Mouse (Mus musculus): ENCODE results near the gene Scrn3.

The Scrn3 gene

GRCm38 (mm10) chr2:73306006-73306405, 6.4 kb upstream of the Scrn3 start:
- no peak for DNase-seq (ENCODE audit: low read depth in 1 of 2, low spot score in 2 of 2)

GRCm38 (mm10) chr2:73313117-73313501, 708 bp downstream of the Scrn3 start:
- no peak for DNase-seq (ENCODE audit: low read depth in 1 of 2, low spot score in 2 of 2)

GRCm38 (mm10) chr2:73314311-73314710, 1.9 kb downstream of the Scrn3 start:
- DNase-seq (ENCODE audit: low read depth in 1 of 2, low spot score in 2 of 2), result no peak

- DNase-seq (ENCODE audit: low read depth in 1 of 2, low spot score in 2 of 2), result no peak
These were observed 5.0 kb downstream of the Scrn3 start for GRCm38 (mm10) chr2:73317426-73317825.

- no peak for DNase-seq (ENCODE audit: low read depth in 1 of 2, low spot score in 2 of 2)
These were observed 6.8 kb downstream of the Scrn3 start for GRCm38 (mm10) chr2:73319218-73319617.

DNA sequence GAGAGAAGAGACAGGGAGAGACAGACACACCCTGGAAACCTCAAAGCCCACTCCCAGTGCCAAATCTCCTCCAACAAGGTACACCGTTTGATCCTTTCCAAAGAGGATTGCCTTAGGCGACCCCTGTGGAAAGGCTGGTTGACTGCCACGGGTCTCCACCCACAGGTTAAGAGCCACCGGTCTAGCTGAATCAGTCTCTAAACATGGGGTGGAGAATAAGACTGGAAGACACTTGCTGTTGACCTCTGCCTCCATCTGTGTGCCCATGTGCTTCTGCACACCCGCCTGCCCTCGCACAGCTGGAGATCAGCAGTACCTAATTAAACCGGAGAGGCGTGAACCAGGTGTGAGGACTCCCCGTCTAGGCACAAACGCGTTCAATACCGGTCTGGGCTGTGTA, 10.6 kb downstream of the Scrn3 start:
- DNase-seq (ENCODE audit: low read depth in 1 of 2, low spot score in 2 of 2), result no peak

GRCm38 (mm10) chr2:73325871-73326270, 13.5 kb downstream of the Scrn3 start:
- DNase-seq (ENCODE audit: low read depth in 1 of 2, low spot score in 2 of 2), result no peak

DNA sequence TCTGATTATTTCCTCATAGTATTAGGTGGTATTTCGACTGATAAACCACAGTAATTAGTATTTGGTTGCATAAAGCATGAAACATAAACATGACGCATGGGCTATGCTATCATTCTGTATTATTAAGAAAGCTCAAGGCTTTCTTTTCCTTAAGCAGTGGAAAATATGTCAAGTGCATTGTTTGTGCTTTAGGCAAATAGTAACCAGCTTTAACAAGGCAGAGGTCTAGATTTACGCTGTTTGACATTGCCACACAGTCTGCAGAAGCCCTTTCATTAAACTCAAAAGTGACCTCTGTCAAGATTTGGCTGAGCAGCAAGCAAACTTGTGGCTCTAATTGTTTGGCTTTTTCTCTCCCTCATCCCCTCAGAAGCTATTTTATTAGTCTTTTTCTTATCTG, 23.5 kb downstream of the Scrn3 start:
- DNase-seq (ENCODE audit: low read depth in 1 of 2, low spot score in 2 of 2), result no peak

- no peak for DNase-seq (ENCODE audit: low read depth in 1 of 2, low spot score in 2 of 2)
These were observed 26.0 kb downstream of the Scrn3 start for GRCm38 (mm10) chr2:73338415-73338814.

DNA sequence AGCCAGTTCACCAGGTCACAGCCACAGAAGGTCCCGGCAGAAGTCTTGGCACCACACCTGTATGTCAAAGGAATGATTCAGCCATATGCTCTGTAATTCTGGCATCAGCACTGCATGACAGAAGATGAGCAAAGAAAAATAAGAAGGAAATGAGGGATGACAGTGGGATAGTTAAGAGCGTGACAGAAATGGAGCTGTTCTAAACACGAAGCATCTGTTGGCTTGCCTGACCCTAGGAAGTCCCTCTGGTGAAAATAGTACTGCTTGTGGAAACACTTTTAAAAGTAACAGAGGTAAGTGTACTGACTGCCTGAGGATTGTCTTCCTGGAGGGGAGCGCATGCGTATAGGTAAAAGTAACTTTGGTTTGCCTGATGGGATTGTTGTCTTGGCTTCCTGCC, 31.3 kb downstream of the Scrn3 start:
- DNase-seq (ENCODE audit: low read depth in 1 of 2, low spot score in 2 of 2), result no peak

GRCm38 (mm10) chr2:73345204-73345603, 32.8 kb downstream of the Scrn3 start:
- DNase-seq (ENCODE audit: low read depth in 1 of 2, low spot score in 2 of 2), result no peak

- DNase-seq (ENCODE audit: low read depth in 1 of 2, low spot score in 2 of 2), result no peak
These were observed 34.1 kb downstream of the Scrn3 start for GRCm38 (mm10) chr2:73346345-73347086.

- DNase-seq (ENCODE audit: low read depth in 1 of 2, low spot score in 2 of 2), result no peak
These were observed 34.7 kb downstream of the Scrn3 start for GRCm38 (mm10) chr2:73347136-73347535.

GRCm38 (mm10) chr2:73347766-73348165, 35.4 kb downstream of the Scrn3 start:
- DNase-seq (ENCODE audit: low read depth in 1 of 2, low spot score in 2 of 2), result no peak

DNA sequence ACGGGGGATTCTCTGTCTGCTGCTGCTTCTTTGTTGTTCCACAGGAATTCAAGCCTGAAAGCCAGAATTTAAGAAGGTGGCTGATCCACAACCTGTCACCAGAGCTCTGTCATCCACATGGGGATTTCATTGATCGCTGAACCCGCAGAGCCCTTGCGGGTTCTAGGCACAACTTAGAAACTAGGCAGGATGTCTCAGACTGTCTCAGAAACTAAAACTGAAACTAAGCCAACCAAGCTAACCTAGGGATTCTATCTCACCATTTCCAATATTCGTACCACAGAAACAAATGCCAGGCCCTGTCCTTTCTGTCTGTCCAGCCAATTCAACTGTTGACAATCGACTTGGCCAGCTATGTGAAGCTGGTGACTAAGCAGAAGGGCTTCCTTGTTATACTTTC, 35.8 kb downstream of the Scrn3 start:
- DNase-seq (ENCODE audit: low read depth in 1 of 2, low spot score in 2 of 2), result no peak

- DNase-seq (ENCODE audit: low read depth in 1 of 2, low spot score in 2 of 2), result no peak
These were observed 39.1 kb downstream of the Scrn3 start for GRCm38 (mm10) chr2:73351496-73351895.

- DNase-seq (ENCODE audit: low read depth in 1 of 2, low spot score in 2 of 2), result no peak
These were observed 39.5 kb downstream of the Scrn3 start for GRCm38 (mm10) chr2:73351927-73352374.

DNA sequence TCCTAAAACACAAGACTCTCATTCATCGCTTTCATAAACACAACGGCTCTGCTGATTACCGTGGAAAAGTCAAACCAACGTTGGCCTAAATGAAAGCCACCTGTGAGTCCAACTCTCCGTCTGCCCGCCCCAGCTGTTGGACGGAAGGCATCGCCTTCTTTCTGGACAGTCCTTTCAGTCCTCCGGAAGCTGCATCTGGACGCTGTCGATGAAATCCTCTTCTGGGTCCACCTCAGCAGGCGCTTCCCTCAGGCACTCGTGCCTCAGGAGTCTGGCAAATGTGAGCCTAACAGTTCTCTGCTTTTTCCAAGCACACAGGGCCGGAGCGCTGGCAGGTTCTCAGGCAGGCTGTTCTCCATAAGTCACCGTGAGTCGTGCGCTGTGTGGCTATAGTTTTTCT, 44.6 kb downstream of the Scrn3 start:
- no peak for DNase-seq (ENCODE audit: low read depth in 1 of 2, low spot score in 2 of 2)

DNA sequence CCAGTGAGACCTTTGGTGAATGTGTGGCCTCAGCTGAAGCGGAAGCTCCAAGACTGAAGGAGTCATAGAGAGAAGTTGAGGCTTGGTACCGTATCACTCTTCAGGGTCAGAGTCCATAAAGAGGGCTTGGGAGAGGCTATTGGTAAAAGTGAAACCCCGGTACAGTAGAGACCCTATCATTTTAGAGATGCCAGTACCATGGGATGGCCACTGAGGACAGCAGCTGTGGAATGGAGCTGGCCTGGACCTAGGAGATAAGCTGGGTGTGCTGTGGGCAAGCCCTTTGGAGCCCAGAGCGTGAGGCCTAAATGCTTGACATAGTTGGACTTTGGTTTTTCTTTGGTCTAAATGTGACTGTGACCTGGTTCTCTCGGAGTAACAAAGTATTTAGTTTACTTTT, 47.5 kb downstream of the Scrn3 start:
- no peak for DNase-seq (ENCODE audit: low read depth in 1 of 2, low spot score in 2 of 2)

- DNase-seq (ENCODE audit: low read depth in 1 of 2, low spot score in 2 of 2), result no peak
These were observed 48.1 kb downstream of the Scrn3 start for GRCm38 (mm10) chr2:73360536-73360935.

GRCm38 (mm10) chr2:73363448-73363847, 51.0 kb downstream of the Scrn3 start:
- no peak for DNase-seq (ENCODE audit: low read depth in 1 of 2, low spot score in 2 of 2)

- DNase-seq (ENCODE audit: low read depth in 1 of 2, low spot score in 2 of 2), result no peak
These were observed 59.3 kb downstream of the Scrn3 start for GRCm38 (mm10) chr2:73371530-73372335.

Data from monocyte, adult 2 months (primary cell).